Mouse (Mus musculus): ENCODE measurements around the gene Srcap. TPM values are rescaled to one million over a fixed set of nuclear protein-coding genes. Genes with fewer than 3 reads are reported as not detected.

Srcap gene
- polyA plus RNA-seq, 1 experiment from 2014 or later = 71.3 TPM

- Histone ChIP-seq H3K27ac (ENCODE audit: low read depth) (peak overlapping the region; percentile 97), H3K4me2 (peak overlapping the region; percentile 57), H3K9me3 (ENCODE audit: low read depth, low read length) (no peaks in the 10 kb centered on the region), H3K4me1 (ENCODE audit: insufficient read depth) (peaks cover 5% of the 10 kb centered on the region; the same call in 1 of the 2 replicates), H3K27me3 (ENCODE audit: insufficient read depth, low read length) (no peaks in the 10 kb centered on the region), H3K9ac (peak overlapping the region; percentile 85), H3K36me3 (ENCODE audit: insufficient read depth) (peaks cover 34% of the 10 kb centered on the region), H3K4me3 (ENCODE audit: low read depth, low read length) (peak overlapping the region; percentile 78)
- no peak for TF ChIP-seq CTCF (IDR thresholded peaks at IDR 0.05; ENCODE audit: low read depth)
- WGBS = under 1% methylated on average over 77 of the region's 93 CpGs
- ATAC-seq (ENCODE audit: insufficient read depth) = peak; percentile 78
- DNase-seq = peak; percentile 95
These were observed 640 bp downstream of the Srcap start for GRCm38 (mm10) chr7:127512231-127513015.

GRCm38 (mm10) chr7:127513016-127513390 is 1.2 kb downstream of the Srcap start:
- Histone ChIP-seq H3K36me3 (ENCODE audit: insufficient read depth) (peaks cover 39% of the 10 kb centered on the region), H3K9me3 (ENCODE audit: low read depth, low read length) (no peaks in the 10 kb centered on the region), H3K27ac (ENCODE audit: low read depth) (peak overlapping the region; percentile 97; the same call in 1 of the 2 replicates), H3K27me3 (ENCODE audit: insufficient read depth, low read length) (no peaks in the 10 kb centered on the region), H3K4me2 (peak overlapping the region; percentile 57), H3K4me1 (ENCODE audit: insufficient read depth) (peaks cover 5% of the 10 kb centered on the region; the same call in 1 of the 2 replicates), H3K4me3 (ENCODE audit: low read depth, low read length) (peak overlapping the region; percentile 78), H3K9ac (peak overlapping the region; percentile 85)
- no peak for TF ChIP-seq CTCF (IDR thresholded peaks at IDR 0.05; ENCODE audit: low read depth)
- DNase-seq (no peak), ATAC-seq (ENCODE audit: insufficient read depth) (no peak)
- 29% methylated on average over 8 of the region's 8 CpGs for WGBS

- H3K27ac ChIP-seq (ENCODE audit: low read depth) = 0 out of 2 replicates have a peak overlapping the region, but pooled peaks have one; percentile 3
These were observed 2.0 kb downstream of the Srcap start for GRCm38 (mm10) chr7:127513781-127514180.

GRCm38 (mm10) chr7:127515846-127516245 is 4.1 kb downstream of the Srcap start:
- peaks cover 65% of the 10 kb centered on the region for H3K36me3 ChIP-seq (ENCODE audit: insufficient read depth)
- WGBS = 85% methylated on average over 7 of the region's 7 CpGs
- TF ChIP-seq CTCF (IDR thresholded peaks at IDR 0.05; ENCODE audit: low read depth) = no peak

More at GRCm38 (mm10) chr7:127513781-127514180, 2.0 kb downstream of the Srcap start:
- Histone ChIP-seq H3K4me1 (ENCODE audit: insufficient read depth) (peaks cover 5% of the 10 kb centered on the region; the same call in 1 of the 2 replicates), H3K9ac (0 out of 2 replicates have a peak overlapping the region, but pooled peaks have one; percentile 8), H3K9me3 (ENCODE audit: low read depth, low read length) (no peaks in the 10 kb centered on the region), H3K36me3 (ENCODE audit: insufficient read depth) (peaks cover 47% of the 10 kb centered on the region), H3K27me3 (ENCODE audit: insufficient read depth, low read length) (no peaks in the 10 kb centered on the region), H3K4me3 (ENCODE audit: low read depth, low read length) (peak overlapping the region; percentile 78), H3K4me2 (peak overlapping the region; percentile 57)
- ATAC-seq (ENCODE audit: insufficient read depth) = no peak
- DNase-seq = no peak
- WGBS = 81% methylated on average over 3 of the region's 3 CpGs
- TF ChIP-seq CTCF (IDR thresholded peaks at IDR 0.05; ENCODE audit: low read depth) = no peak

GRCm38 (mm10) chr7:127516344-127516743 is 4.6 kb downstream of the Srcap start:
- Histone ChIP-seq H3K9ac (no peak overlapping the region), H3K4me2 (no peak overlapping the region), H3K4me3 (ENCODE audit: low read depth, low read length) (no peak overlapping the region), H3K4me1 (ENCODE audit: insufficient read depth) (peaks cover 5% of the 10 kb centered on the region; the same call in 1 of the 2 replicates), H3K9me3 (ENCODE audit: low read depth, low read length) (no peaks in the 10 kb centered on the region), H3K27me3 (ENCODE audit: insufficient read depth, low read length) (no peaks in the 10 kb centered on the region), H3K36me3 (ENCODE audit: insufficient read depth) (peaks cover 70% of the 10 kb centered on the region), H3K27ac (ENCODE audit: low read depth) (no peak overlapping the region)
- ATAC-seq (ENCODE audit: insufficient read depth) (no peak), DNase-seq (no peak)
- TF ChIP-seq CTCF (IDR thresholded peaks at IDR 0.05; ENCODE audit: low read depth) = no peak
- 94% methylated on average over 6 of the region's 7 CpGs for WGBS

More at GRCm38 (mm10) chr7:127515846-127516245, 4.1 kb downstream of the Srcap start:
- Histone ChIP-seq H3K4me3 (ENCODE audit: low read depth, low read length) (no peak overlapping the region), H3K9me3 (ENCODE audit: low read depth, low read length) (no peaks in the 10 kb centered on the region), H3K27ac (ENCODE audit: low read depth) (no peak overlapping the region), H3K4me2 (no peak overlapping the region), H3K27me3 (ENCODE audit: insufficient read depth, low read length) (no peaks in the 10 kb centered on the region), H3K4me1 (ENCODE audit: insufficient read depth) (peaks cover 5% of the 10 kb centered on the region; the same call in 1 of the 2 replicates), H3K9ac (no peak overlapping the region)
- no peak for DNase-seq
- ATAC-seq (ENCODE audit: insufficient read depth) = no peak

GRCm38 (mm10) chr7:127519284-127519683 is 7.5 kb downstream of the Srcap start, which contains the start of gene Gm42715:
Gene Gm42715 (plus strand): TSS chr7:127519584.
- H3K36me3 ChIP-seq (ENCODE audit: insufficient read depth) = peaks cover 94% of the 10 kb centered on the region
- H3K4me3 ChIP-seq (ENCODE audit: low read depth, low read length) = no peak within 1 kb of the TSS
- DNase-seq (no peak), ATAC-seq (ENCODE audit: insufficient read depth) (no peak)
- 88% methylated on average over 3 of the region's 3 CpGs for WGBS
- no peak within 1 kb of the TSS for H3K27ac ChIP-seq (ENCODE audit: low read depth)
- no peak within 1 kb of the TSS for H3K9ac ChIP-seq
- no peaks in the 10 kb centered on the region for H3K9me3 ChIP-seq (ENCODE audit: low read depth, low read length)
- H3K4me2 ChIP-seq = no peak within 1 kb of the TSS
- TF ChIP-seq CTCF (IDR thresholded peaks at IDR 0.05; ENCODE audit: low read depth) = no peak
- H3K4me1 ChIP-seq (ENCODE audit: insufficient read depth) = no peaks in the 10 kb centered on the region
- no peaks in the 10 kb centered on the region for H3K27me3 ChIP-seq (ENCODE audit: insufficient read depth, low read length)

- Histone ChIP-seq H3K36me3 (ENCODE audit: insufficient read depth) (peaks cover 93% of the 10 kb centered on the region), H3K9me3 (ENCODE audit: low read depth, low read length) (no peaks in the 10 kb centered on the region), H3K4me3 (ENCODE audit: low read depth, low read length) (no peak overlapping the region), H3K27me3 (ENCODE audit: insufficient read depth, low read length) (no peaks in the 10 kb centered on the region), H3K4me2 (no peak overlapping the region), H3K4me1 (ENCODE audit: insufficient read depth) (no peaks in the 10 kb centered on the region), H3K27ac (ENCODE audit: low read depth) (no peak overlapping the region), H3K9ac (no peak overlapping the region)
- TF ChIP-seq CTCF (IDR thresholded peaks at IDR 0.05; ENCODE audit: low read depth) = no peak
- 92% methylated on average over 3 of the region's 3 CpGs for WGBS
- ATAC-seq (ENCODE audit: insufficient read depth) = no peak
- no peak for DNase-seq
These were observed 29.9 kb downstream of the Srcap start for GRCm38 (mm10) chr7:127541671-127542070.
